Mouse (Mus musculus): ENCODE measurements at regions not wholly inside any gene's neighbourhood (a gene's known extent, or its start where the extent isn't known, plus 50 kb on each side); places are given as distances from the start of the nearest gene placed in this dataset.

DNA sequence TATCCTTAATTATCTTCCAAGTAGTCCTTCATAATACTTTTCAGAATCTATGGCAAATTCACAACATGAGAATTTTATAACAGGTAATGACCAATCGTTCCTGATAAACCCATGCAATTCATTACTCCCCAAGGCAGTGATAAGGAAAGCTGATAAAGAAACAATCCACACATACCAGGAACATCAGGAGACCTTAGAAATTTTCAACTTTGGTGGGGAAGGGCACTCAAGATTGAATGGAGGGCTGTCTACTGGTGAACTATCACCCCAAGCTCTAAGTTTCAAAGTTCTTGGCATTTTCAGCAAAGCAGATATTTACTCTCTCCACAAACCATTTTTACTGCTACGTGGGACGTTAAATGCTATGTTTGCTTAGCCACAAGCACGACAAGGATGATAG, 440.2 kb upstream of the Pmfbp1 start:
- no peak for TF ChIP-seq ZC3H11A (IDR thresholded peaks at IDR 0.05; ENCODE audit: borderline replicate concordance, low read depth, low read length)
- no peak for TF ChIP-seq ZNF384 (IDR thresholded peaks at IDR 0.05; ENCODE audit: low read depth, low read length)
- no peak for TF ChIP-seq HCFC1 (IDR thresholded peaks at IDR 0.05; ENCODE audit: borderline replicate concordance, insufficient read depth, low read length)
- no peak for TF ChIP-seq MAFK (IDR thresholded peaks at IDR 0.05; ENCODE audit: insufficient read depth, low read depth, low read length)
